Mouse (Mus musculus) retina, adult 2 months (tissue): ENCODE measurements at regions not wholly inside any gene's neighbourhood (a gene's known extent, or its start where the extent isn't known, plus 50 kb on each side); places are given as distances from the start of the nearest gene placed in this dataset.

ENCODE experiments used
- DNase-seq: peaks from one replicate; pipeline ENCODE4 v3.0.0-alpha.2; 2012; ENCODE audit warnings: low read depth, low spot score

- peak; percentile 34 for DNase-seq
These were observed 57.0 kb upstream of the Siglech start for GRCm38 (mm10) chr7:55710872-55711558.
